Mouse (Mus musculus) gastrocnemius, postnatal 4 days (tissue): Measurements from ENCODE around the gene Mocs1. TPM values are rescaled to one million over a fixed set of nuclear protein-coding genes. Genes with fewer than 3 reads are reported as not detected.
"Not testable (repeated sequence)": the region's sequence is repeated elsewhere in the genome, so short reads cannot be mapped to it uniquely, and the experiment has no call there.

Experiments
- DNase-seq, 2 experiments: peaks; one replicate each; pipeline ENCODE4 v3.0.0; 2021 to 2022; ENCODE audit warnings: low spot score in 2 of 2, mixed read lengths in 2 of 2
- total RNA-seq, 2 experiments: library from RNA; stranded (reverse); gene quantifications; 2 replicates each; pipeline ENCODE4 v1.2.3; 2021

The Mocs1 gene
- total RNA-seq, 2 experiments from 2014 or later, result 20.3 to 20.8 TPM

DNA sequence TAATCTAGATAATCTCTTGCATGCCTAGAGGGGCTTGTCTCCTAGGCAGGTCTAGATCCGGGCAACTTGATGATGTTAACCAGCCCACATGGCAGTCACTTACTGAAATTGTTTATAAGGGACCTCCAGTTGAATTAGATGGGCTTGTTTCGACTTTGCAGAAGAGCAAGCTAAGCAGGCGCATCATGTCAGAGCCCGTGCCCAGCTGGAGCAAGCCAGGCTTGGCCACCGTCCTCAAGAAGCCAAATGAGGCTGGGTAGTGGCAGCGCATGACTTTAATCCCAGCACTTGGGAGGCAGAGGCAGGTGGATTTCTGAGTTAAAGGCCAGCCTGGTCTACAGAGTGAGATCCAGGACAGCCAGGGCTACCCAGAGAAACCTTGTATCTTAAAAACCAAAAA is 3.0 kb downstream of the Mocs1 start:
- no peak for DNase-seq

DNA sequence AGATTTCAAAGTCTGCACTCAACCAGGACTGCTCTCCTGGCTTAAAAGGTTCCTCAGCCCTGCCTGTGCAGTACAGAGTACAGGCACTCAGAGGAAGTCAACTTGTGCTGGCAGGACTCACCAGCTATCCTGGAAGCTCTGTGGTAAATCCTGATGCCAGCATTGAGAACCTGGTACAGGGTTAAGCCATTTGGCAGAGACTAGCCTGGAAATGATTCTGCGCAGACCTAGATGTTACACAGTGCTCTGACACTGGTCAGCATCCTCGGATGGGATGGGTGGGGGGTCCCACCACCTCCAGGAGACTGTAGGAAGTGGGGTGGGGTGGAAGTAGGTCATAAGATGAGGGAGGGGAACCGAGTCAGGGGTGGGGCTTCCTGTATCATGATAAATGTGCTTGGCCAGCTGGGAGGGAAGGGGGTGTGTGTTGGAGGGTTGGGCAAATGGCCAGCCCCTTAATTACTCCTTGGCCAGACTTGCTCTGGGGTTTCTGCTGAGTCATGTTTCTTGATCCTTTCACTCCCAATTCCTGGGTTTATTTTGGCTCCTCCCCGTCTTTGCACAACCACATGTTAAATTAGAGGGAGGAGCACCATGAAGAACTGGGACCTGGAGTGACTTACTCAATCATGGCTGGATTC is 4.0 kb downstream of the Mocs1 start:
- no peak for DNase-seq

DNA sequence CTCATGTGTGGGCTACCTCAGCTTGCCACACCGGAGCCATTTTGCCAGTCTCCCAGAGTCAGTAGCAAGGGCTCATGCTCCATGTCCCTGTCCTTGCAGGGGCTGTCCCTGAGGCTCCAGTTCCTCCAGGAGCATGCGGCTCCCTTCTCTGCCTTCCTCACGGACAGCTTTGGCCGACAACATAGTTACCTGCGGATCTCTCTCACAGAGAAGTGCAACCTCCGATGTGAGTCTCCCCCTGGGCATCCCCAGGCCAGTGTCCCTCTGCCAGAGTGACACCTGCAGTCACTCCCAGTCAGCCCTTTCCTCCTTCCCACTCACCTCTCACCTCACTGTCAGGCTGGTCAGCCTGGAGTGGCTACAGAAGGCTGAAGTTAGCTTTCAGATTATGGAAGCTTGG is 4.9 kb downstream of the Mocs1 start:
- DNase-seq, result no peak

DNA sequence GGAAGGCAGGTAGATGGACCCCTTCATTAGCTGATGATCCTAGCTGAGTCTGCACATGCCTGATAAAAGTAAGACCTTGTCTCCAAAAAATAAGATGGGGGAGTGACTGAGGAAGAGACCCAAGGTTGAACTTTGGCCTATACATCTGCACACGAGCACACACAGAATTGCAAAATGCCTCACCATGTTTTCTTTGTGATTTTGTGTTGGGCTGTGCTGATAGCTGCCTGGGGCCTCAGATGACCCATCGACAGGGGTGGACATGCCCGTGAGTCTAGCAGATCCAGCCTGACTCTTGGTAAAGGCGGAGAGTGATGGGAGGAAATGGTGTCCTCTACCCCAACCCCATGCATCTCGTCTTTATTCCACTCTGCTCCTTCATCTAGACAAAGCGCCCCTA is 6.1 kb downstream of the Mocs1 start:
- DNase-seq, result no peak

DNA sequence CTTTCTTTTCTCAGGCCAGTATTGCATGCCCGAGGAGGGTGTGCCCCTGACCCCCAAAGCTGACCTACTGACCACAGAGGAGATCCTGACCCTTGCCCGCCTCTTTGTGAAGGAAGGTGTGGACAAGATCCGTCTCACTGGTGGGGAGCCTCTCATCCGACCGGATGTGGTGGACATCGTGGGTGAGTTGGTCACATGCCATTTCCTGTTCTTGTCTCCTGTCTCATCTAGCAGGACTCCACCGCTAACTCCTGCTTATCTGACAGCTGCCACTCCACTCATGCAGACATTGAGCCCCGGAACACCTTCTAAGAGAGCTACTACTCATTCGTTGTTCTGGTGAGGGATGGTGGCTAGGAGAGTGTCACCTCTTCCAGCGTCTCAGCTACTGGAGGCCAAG is 6.9 kb downstream of the Mocs1 start:
- DNase-seq, result no peak

DNA sequence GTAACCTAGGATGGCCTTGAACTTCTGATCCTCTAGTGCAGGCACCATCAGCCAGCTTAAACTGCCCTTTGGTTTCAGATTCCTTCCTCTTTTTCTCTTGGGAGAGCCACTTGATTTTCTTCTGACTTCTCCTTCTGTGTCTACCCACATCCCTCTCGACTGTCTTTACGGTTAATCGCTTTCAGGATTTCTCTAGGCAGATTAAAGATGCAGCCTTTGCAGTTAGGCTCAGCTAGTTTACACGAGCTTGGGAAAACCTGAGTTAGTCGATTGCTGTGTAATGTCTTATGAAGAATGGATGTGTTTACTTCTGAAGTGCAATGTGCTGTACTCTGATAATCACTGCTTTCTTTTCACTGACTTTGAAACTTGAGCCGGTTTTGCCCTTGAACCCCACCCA is 8.5 kb downstream of the Mocs1 start:
- DNase-seq, result no peak

DNA sequence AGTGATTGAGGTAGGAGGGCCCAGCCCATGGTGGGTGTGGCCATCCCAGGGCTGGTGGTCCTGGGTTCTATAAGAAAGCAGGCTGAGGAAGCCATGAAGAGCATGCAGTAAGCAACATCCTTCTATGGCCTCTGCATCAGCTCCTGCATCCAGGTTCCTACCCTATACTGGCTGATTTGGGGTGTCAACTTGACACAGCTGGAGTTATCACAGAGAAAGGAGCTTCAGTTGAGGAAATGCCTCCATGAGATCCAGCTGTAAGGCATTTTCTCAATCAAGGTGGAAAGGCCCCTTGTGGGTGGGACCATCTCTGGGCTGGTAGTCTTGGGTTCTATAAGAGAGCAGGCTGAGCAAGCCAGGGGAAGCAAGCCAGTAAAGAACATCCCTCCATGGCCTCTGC is 9.1 kb downstream of the Mocs1 start:
- DNase-seq, result not testable (repeated sequence)

DNA sequence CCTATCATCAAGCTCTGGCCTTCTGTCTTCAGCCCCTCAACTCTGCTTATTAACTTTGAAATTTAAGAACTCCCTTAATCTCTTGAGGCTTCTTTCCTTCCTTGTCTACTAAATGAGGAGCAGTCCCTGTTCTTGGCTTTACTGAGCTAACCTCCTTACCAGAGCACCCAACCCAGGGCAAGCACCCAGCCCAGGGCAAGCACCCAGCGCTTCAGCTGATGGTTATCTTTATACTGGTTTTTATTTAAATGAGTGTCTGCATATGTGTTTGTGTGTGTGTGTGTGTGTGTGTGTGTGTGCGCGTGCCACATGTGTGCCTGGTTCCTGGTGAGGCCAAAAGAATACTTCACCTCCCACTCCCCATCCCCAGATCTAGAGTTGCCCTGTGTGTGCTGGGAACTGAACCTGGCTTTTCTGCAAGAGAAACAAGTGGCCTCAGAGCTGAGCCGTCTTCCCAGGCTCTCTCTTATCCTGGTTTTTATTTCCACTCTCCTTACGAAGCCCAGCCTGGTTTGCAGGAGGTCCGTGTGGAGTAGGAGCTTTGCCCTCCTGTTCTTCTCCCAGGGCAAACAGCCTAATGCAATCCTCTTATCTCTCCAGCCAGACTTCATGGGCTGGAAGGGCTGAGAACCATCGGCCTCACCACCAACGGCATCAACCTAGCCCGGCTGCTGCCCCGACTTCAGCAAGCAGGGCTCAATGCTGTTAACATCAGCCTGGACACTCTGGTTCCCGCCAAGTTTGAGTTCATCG is 10.8 kb downstream of the Mocs1 start:
- no peak for DNase-seq

DNA sequence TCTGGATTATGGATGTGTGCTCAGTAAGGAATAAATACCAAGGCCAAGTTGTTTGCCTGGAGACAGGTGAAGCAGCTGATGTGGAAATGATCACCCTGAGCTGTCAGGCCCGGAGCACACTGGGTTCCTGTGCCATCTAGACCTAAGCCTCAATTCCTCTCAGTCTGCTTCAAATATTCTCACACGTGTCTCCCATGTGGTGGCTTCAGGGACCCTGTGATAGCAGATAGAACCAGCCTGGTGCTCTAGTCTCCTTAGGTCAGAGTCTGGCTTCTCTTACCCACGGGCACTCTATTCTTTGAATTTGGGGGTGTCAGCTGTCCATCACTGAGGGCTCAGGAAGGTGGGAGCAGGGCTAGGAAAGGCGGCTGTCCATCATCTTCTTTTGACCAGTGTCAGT is 11.5 kb downstream of the Mocs1 start:
- no peak for DNase-seq

DNA sequence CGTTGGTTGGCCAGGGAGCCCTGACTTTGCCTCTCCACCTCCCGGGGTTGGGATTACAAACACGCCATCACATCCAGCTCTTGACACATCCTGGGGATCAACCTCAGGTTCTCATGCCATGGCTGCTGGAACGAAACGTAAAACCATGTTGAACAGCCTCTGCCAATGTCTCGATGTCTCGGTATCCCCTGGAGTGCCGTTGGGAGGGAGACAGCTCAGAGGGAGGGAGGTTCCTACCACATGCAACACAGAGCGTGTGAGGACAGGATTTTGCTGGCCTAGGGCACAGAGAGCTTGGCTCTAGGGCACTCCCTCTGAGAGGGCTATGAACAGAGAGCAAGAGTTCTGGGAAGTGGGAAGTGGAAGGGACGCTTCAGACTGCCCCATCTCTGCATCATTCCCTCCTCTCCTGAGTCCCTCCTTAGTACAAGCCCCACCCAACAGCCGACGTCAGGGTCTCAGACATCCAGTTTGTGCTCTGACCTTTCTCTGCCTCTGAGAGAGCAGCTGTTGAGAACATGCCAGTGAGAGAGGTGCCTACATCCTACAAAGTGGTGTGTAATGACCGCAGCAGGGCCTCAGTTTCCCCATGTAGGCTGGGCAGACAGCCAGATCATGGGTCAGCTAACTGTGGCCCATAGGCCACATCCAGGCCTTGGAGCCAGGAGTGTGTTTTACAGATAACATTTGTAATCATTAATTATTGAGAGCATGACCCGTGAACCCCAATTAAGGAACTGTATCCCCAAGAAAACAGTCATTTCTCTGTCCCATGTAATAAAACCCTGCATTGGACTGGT is 12.4 kb downstream of the Mocs1 start:
- DNase-seq, result no peak

DNA sequence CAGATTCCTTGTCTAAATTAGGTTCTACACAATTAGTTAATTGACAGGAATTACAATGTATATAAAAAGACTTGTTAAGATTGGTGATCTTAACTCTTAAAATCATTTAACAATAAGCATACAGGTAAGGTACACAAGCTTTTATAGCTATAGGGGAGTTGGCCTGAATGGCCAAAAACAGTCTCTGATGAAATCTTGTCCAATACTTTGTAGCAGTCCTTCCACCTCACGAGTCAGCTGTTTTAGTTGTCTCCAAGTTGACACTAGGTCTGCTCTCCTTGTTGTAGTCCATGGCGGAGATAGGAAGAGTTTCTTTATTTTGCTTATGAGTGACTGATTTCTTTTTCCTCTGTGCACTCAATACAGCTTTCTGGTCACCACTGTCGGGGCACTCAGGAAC is 14.7 kb downstream of the Mocs1 start:
- DNase-seq, result not testable (repeated sequence)

DNA sequence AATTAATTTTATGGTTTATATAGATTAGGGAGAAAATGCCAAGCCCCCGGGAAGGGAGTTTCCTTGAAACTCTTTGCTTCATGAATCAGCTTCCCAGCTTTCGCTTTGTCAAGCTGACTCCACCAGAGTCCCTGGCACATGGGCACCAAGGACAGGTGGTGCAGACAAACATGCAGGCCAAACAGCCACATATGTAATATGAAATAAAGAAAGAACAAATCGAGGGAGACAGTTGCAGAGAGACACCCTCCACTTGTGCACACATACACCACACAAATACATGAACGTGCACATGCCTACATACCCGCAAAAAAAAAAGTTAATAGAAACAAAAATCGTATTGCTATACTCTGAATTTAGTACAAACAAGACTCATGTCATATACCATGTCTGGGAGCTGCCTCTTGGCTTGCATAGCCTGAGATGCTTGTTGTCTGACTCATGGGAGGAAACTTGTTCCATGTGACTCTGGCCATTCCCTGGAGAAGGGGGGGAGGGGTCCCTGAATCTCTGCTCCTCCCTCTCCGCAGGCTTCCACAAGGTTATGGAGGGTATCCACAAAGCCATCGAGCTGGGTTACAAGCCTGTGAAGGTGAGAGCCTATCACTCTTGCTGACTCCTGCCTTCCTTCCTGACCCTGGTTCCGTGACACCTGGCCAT is 20.5 kb downstream of the Mocs1 start:
- no peak for DNase-seq

DNA sequence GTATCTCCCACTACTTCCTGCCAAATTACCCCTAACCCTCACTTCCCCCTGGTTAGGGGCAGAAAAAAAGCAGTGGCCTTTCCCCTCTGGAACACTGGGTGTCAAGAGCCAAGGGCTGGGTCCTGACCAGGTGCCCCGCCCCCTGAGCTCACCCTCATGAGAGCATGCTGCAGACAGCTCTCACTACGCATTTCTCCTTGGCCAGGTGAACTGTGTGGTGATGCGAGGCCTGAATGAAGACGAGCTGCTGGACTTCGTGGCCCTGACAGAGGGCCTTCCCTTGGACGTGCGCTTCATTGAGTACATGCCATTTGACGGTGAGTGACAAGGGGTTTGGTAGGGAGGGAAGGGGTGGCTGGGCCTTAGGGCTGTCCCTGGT is 21.1 kb downstream of the Mocs1 start:
- DNase-seq, result no peak

DNA sequence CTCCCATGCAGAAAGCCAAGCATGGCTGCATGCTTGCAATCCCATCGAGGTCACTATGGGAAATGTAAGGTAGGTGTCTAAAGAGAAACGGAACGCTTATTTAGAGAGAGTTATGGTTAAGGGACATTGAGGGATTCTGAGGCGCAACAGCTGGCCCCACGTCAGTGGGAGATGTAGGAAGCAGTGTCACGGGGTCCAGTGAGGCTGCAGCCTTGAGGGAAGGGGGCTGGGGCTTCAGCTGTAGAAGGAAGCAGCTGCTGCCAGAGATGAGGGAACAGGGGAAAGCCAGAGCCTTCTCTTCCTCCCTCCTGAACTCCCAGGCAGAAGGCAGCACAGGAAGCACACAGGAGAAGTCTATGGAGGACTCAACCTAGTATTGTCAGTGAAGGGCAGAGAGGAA is 22.8 kb downstream of the Mocs1 start:
- no peak for DNase-seq

DNA sequence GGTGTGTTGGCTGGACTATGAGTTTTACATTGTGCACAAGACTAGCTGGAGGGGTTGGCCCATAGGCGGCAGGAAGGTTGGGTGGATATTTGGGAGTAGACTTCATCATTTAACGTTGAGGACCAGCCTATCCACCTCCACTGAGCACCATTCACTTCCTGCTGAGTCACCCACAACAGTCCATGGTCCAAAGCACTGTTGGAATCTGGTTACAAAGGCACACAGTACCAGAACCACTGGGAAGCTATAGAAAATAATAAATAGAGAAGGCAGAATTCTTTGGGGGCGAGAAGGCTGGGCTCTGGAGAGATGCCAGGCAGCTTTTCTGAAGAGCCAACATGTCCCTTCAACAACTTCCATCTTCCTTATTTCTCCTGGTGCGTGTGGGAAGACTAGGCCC is 28.2 kb downstream of the Mocs1 start:
- no peak for DNase-seq

DNA sequence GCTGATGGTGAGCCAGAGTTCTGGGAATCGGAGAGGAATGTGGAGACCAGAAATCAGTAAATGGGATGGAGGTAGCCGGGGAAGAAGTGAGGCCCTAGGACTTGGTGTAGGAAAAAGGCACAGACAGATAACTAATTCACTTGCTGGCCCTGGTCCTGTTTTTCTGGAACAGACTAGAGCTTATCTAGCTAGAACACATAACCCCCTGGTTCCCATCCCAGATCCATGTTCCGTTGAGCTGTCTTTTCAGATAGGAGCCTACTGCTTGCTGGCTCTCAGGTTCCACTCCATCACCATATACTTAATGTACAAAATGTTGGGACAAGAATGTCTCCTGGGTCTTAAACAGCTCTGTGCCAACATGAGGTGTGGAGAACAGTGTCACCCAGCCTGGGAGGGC is 29.7 kb downstream of the Mocs1 start:
- DNase-seq, result no peak

DNA sequence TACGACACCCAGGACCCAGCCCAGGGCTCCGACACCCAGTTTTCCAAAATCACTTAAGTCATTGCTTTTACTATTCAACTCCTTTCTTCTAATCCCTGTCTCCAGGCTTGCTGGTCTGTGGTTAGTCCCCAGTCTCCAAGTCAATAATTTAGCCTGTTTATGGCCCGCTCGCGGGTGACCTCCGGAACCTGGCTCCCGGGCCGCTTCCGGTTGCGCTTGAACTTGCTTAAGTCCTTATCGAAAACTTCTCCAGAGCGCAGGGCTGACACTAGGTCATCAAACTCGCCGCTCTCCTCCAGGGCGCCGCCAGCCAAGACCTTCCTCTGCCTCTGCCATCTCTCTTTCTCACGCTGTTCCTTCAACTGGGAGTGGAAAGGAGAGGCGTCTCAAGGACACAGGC is 30.2 kb downstream of the Mocs1 start:
- no peak for DNase-seq

DNA sequence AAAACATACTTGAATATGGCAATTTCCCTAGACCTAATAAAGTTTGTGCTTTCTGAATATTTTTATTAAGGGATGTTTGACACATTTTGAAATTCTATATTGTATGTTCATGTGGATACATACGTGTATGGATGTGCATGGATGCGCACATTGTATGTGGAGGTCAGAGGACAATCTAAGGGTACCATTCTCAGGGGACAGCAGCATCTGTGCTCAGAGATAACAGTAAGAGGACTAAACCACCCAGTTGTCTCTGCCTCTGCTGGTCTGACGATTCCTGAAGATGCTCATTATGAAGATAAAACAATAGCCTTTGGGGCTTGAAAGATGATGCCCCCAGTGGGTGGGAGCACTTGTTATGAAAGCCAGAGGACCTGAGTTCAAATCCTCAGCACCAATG is 36.7 kb downstream of the Mocs1 start:
- DNase-seq, result no peak

DNA sequence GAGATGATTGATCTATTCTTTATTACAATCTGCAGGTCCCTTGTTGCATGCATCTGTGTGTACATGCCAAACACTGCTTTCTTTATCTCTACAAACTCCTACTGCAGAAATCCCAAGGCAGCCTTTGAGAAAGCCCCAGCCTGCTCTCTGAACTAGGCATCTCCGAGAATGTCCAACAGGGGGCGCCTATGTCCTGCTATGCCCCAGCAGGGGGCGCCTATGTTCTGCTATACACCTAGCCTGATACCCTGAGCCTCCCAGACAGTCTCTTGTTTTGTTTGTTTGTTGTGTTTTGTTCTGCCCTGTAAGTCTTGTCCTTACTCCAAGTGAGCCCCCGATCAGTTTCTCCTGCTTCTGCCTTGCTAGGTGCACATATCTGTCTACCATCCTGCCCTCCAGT is 40.1 kb downstream of the Mocs1 start:
- peak; percentile 62 to 70 for DNase-seq

DNA sequence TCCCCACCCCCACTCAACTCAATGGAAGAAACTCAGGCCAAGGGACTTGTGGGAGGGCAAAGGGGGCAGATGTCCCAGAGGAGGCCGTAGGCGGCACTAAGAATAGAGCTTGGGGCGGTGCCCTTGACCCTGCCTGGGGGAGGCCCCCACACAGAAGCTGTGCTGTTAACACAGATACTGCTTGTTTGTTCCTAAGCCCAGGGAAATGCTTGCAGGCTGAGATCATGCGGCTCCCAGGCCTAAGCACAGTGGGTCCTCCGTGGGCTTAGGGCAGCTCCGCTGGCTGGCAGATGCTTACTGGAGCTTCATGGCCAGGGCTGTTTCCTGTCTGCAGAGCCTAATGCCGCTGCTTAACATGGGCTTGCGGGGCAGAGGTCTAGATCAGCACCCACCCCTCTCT is 44.5 kb downstream of the Mocs1 start:
- DNase-seq, result no peak

DNA sequence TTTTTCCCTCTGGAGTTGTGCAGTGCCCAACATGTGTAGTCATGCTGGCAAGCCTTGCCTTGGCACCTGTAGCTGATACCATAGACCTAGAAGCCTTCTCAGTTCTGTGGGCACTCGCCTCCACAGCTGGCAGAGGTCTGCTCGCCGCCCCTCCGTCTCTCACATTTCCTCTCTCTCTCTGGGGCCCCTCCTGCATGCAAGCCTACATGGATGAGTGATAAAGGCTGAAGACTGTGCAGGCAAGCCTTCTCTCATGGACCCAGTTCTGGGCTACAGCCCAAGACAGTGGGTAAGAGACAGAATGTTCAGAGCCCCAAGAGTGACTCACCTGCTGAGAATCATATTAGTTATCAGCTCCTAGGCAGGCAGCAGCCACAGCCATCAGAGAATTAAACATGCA is 45.9 kb downstream of the Mocs1 start:
- no peak for DNase-seq

DNA sequence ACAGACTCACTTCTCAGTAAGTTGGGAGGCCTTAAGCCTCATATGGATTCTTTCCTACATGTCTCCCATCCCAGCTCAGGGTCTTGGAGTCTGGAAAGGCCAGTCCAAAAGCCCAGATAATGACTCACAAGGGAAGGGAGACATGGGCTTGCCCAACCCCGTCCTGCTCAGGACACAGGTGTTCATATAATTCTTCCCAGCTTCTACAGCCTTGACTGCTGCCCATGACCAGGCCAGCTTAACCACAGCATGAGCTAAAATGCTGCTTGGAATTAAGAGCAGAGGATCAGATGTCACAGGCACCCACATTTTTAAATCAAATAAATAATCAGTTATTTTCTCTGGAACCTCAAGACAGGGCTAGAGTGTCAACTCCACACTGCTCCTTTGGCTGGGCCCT is 47.0 kb downstream of the Mocs1 start:
- DNase-seq, result no peak
